24 mouse cellular contexts compared by ENCODE assay signal in genomic region chr12:86047376-86047775, GRCm38 (mm10). TPM values are rescaled to one million over a fixed set of nuclear protein-coding genes. Genes with fewer than 3 reads are reported as not detected.
DNase-seq lines count a peak whose midpoint lies in the region; ATAC-seq and TF ChIP-seq lines count a peak whose summit lies in the region.
"Had no signal": no experiment of that assay in that cellular context is flagged by ENCODE, and none has a peak within 500 bp of the region (broad histone marks: within the 10 kb centered on the region; RNA-seq: fewer than 3 reads in every experiment).

No protein-coding gene starts in this region.

- ATAC-seq in activated CD4-positive, CD25-positive, alpha-beta regulatory T cell, adult 4 months = peak; percentile 49
- 0 out of 2 replicates have a peak, but pooled peaks have one; percentile 14 for ATAC-seq in megakaryocyte progenitor cell, adult 5-6 weeks (replicated peaks; ENCODE audit: poor library complexity)
- ATAC-seq: forebrain, embryonic 13.5 days; intestine, postnatal 0 days had no signal

- DNase-seq in thymus, postnatal 4 days = peak; percentile 40
- DNase-seq in thymus, adult 18-20 months = no peak
- DNase-seq in heart, adult 11 months = no peak
- no peak for DNase-seq in layer of hippocampus, adult 2 months (ENCODE audit: low spot score in 2 of 2)
- no peak for DNase-seq in urinary bladder, adult 2 months (ENCODE audit: low spot score)
- DNase-seq: adrenal gland, adult 2 months; cerebellum, adult 18-20 months; cerebellum, postnatal 25 days; embryo, embryonic 11 days; heart, postnatal 4 days; kidney, postnatal 25 days; layer of hippocampus, postnatal 36 days; lung, postnatal 36 days had no signal

- no peak for TF ChIP-seq CTCF in layer of hippocampus, adult 2 months (conservative IDR thresholded peaks at IDR 0.05)

- H3K4me3 ChIP-seq in layer of hippocampus, adult 2 months = no peak overlapping the region
- H3K4me3 ChIP-seq: embryonic facial prominence, embryonic 13.5 days; forebrain, embryonic 13.5 days; heart, embryonic 10.5 days; hindbrain, embryonic 15.5 days; limb, embryonic 12.5 days; lung, embryonic 15.5 days; neural tube, embryonic 15.5 days had no signal

- H3K27ac ChIP-seq in layer of hippocampus, adult 2 months = no peak overlapping the region
- H3K27ac ChIP-seq: embryonic facial prominence, embryonic 13.5 days; forebrain, embryonic 13.5 days; heart, embryonic 10.5 days; hindbrain, embryonic 15.5 days; limb, embryonic 12.5 days; liver, embryonic 14.5 days; lung, embryonic 15.5 days; neural tube, embryonic 15.5 days had no signal

RNA-seq across cellular contexts. Expression of gene Tgfb3, which starts 31.5 kb away (rescaled TPM):
- 1 to 10 TPM; 1.2 TPM for polyA plus RNA-seq in activated CD4-positive, CD25-positive, alpha-beta regulatory T cell, adult 4 months (2017; shearing (Covaris generic))
- total RNA-seq in megakaryocyte progenitor cell, adult 5-6 weeks (2015) = not detected in 2 replicates
- total RNA-seq in megakaryocyte progenitor cell, adult 5-6 weeks (2017) = 0.17 TPM in 1 of 2 replicates, not detected in the other
- 10 to 100 TPM; 15.8 to 16.5 TPM for total RNA-seq in layer of hippocampus, adult 2 months (2021)
- 37.0 and 45.1 TPM in 2 replicates for polyA plus RNA-seq in urinary bladder, adult 2 months (2012; rRNA removed)

RNA-seq across cellular contexts. Expression of gene Ift43, which starts 35.0 kb away (rescaled TPM):
- polyA plus RNA-seq in activated CD4-positive, CD25-positive, alpha-beta regulatory T cell, adult 4 months (2017; shearing (Covaris generic)) = 1 to 10 TPM; 3.3 to 7.1 TPM
- 0.57 TPM in 1 of 2 replicates, not detected in the other for total RNA-seq in megakaryocyte progenitor cell, adult 5-6 weeks (2015)
- total RNA-seq in megakaryocyte progenitor cell, adult 5-6 weeks (2017) = 1.2 TPM in 1 of 2 replicates, not detected in the other
- total RNA-seq in layer of hippocampus, adult 2 months (2021) = 10 to 100 TPM; 14.5 to 14.8 TPM
- 45.5 and 58.0 TPM in 2 replicates for polyA plus RNA-seq in urinary bladder, adult 2 months (2012; rRNA removed)

Comparison
In these comparisons a context has a peak if more than half of its experiments do, and no peak if none do; other contexts are left out.
1. RNA of gene Tgfb3, which starts 31.5 kb away (total RNA-seq): 15.8 to 16.5 TPM in layer of hippocampus, adult 2 months; 0.17 TPM in megakaryocyte progenitor cell, adult 5-6 weeks; every median in the first group is over 10 times any median in the second.
2. RNA of gene Ift43, which starts 35.0 kb away (total RNA-seq): 14.5 to 14.8 TPM in layer of hippocampus, adult 2 months; 0.57 to 1.2 TPM in megakaryocyte progenitor cell, adult 5-6 weeks; every median in the first group is over 4 times any median in the second.